Mouse (Mus musculus) left cerebral cortex, postnatal 14 days (tissue): ENCODE measurements around the gene Dennd2d. TPM values are rescaled to one million over a fixed set of nuclear protein-coding genes. Genes with fewer than 3 reads are reported as not detected.

Experiments
- total RNA-seq, 2 experiments: library from RNA; stranded (reverse); gene quantifications; 2 replicates each; pipeline ENCODE4 v1.2.3; 2021

The Dennd2d gene
- total RNA-seq, 2 experiments from 2014 or later = 0.31 TPM; not detected in 1

Other genes starting within 250 kb of the Dennd2d start
- gene Chil6, start 76.2 kb upstream of the Dennd2d start, total RNA-seq = not detected
- gene Dram2, start 65.4 kb downstream of the Dennd2d start, total RNA-seq = 10 to 100 TPM; 33.1 to 37.7 TPM
- gene Cept1, start 65.4 kb downstream of the Dennd2d start, total RNA-seq = 10 to 100 TPM; 40.2 to 44.3 TPM
- 10 to 100 TPM; 17.6 to 18.4 TPM for gene Lrif1, start 202.6 kb downstream of the Dennd2d start, total RNA-seq